Mouse (Mus musculus) lung, embryonic 14.5 days (tissue): Measurements from ENCODE around the gene Commd1. TPM values are rescaled to one million over a fixed set of nuclear protein-coding genes. Genes with fewer than 3 reads are reported as not detected.
A peak's percentile ranks its signal among the peaks of the same experiment; 100 is the strongest.

Experiments used
- ATAC-seq: fragments of 200-750 bp; cut with Nextera tagmentation; 2 replicates; pipeline ENCODE4 v1.8.0; 2017; ENCODE audit warnings: mild to moderate bottlenecking, moderate TSS enrichment, moderate library complexity; ENCODE audit not compliant: insufficient read depth
- DNase-seq: peaks from one replicate; pipeline ENCODE4 v3.0.0-alpha.2; 2015
- H3K27ac ChIP-seq: fragments of 300-500 bp; sonication (generic); 2 replicates; pipeline ENCODE4 v1.5.1; 2014; ENCODE audit warnings: low read depth, mild to moderate bottlenecking, moderate library complexity
- H3K27me3 ChIP-seq: fragments of 300-500 bp; sonication (generic); 2 replicates; pipeline ENCODE4 v1.6.1; 2014; ENCODE audit warnings: low read length, control low read depth; ENCODE audit not compliant: insufficient read depth
- H3K36me3 ChIP-seq: fragments of 300-500 bp; sonication (generic); 2 replicates; pipeline ENCODE4 v1.6.1; 2014; ENCODE audit warnings: control low read depth; ENCODE audit not compliant: insufficient read depth
- H3K4me1 ChIP-seq: fragments of 300-500 bp; sonication (generic); 2 replicates; pipeline ENCODE4 v1.6.1; 2014; ENCODE audit warnings: antibody characterized with exemption, control low read depth; ENCODE audit not compliant: insufficient read depth
- H3K4me2 ChIP-seq: fragments of 300-500 bp; sonication (generic); 2 replicates; pipeline ENCODE4 v1.6.1; 2014; ENCODE audit warnings: mild to moderate bottlenecking
- H3K4me3 ChIP-seq: fragments of 300-500 bp; sonication (generic); 2 replicates; pipeline ENCODE4 v1.5.1; 2014; ENCODE audit warnings: low read depth, low read length
- H3K9ac ChIP-seq: fragments of 300-500 bp; sonication (generic); 2 replicates; pipeline ENCODE4 v1.6.1; 2014
- H3K9me3 ChIP-seq: fragments of 300-500 bp; sonication (generic); 2 replicates; pipeline ENCODE4 v1.6.1; 2016; ENCODE audit warnings: low read depth, low read length, control low read depth
- CTCF ChIP-seq: IDR thresholded peaks from 2 replicates; pipeline ENCODE4 v1.5.1; 2016; ENCODE audit warnings: antibody characterized with exemption, low read depth
- WGBS: fragments of 180-500 bp; shearing (Covaris S2); extraction: QIAGEN DNeasy Blood & Tissue Kit; methylation state at CpG from one replicate; pipeline ENCODE4 v1.1.7; 2014; 5-methylcytosine and 5-hydroxymethylcytosine counted together
- polyA plus RNA-seq: library from polyadenylated mRNA; unstranded; fragments of >200 nt; fragmentation: Nextera tagmentation; extraction: Ambion mirVana; gene quantifications from 2 replicates; pipeline ENCODE4 v1.2.1, GENCODE M21; 2014

Gene Commd1
- 409 and 422 TPM in 2 replicates for polyA plus RNA-seq

DNA sequence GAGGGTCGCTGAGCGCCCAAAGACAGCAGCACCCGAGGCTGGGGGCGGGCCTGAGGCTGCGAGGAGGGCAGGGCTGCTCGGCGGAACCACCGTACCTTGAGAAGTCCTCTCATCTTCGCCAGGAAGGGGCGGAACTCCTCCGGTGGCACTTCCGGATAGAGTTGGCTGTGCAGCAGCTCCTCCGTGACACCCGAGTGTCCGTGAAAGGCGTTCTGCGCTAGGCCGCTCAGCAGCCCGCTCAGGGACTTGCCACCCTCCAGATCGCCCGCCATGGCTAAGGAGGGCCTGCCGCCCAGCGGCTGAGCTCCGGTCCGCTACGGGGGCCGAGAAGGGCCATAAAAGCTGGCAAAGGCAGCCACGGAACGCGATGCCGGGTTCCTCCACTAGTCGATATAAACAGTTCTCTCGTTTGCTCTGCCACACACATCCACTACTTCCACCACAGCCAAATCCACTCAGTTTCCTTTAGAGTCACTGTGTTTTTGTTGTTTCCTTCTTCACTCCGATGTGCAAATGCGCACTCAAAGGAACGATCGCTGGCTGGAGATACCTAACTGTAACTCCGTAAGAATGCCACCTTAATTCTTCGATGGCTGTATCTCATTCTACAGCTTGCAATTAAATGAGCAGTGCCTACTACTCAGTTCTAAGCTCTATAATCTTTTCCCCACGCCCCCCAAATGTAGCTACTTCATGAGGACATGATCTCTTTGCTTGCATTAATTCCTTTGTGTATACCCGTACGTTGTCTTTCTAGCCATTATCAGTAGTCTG lies at the start of gene Commd1, which contains the start of gene Gm28048:
Gene Commd1 (minus strand): TSS at position 399 of the 774 bp plus-strand sequence.
Gene Gm28048 (minus strand): TSS at position 107 of the 774 bp plus-strand sequence.
- peaks cover 12% of the 10 kb centered on the region; the same call in 1 of the 2 replicates for H3K36me3 ChIP-seq
- 0 out of 2 replicates have a peak, but pooled peaks cover 5% of the 10 kb centered on the region for H3K4me1 ChIP-seq
- peak; percentile 72 for TF ChIP-seq CTCF
- WGBS, result 2% methylated on average over 42 of the region's 42 CpGs
- peak within 1 kb of the TSS; percentile 97 for H3K27ac ChIP-seq
- H3K27me3 ChIP-seq, result no peaks in the 10 kb centered on the region
- no peaks in the 10 kb centered on the region for H3K9me3 ChIP-seq
- peak within 1 kb of the TSS; percentile 65 for H3K4me3 ChIP-seq
- ATAC-seq, result peak; percentile 96
- DNase-seq, result peak; percentile 98
- peak within 1 kb of the TSS; percentile 85 for H3K4me2 ChIP-seq
- H3K9ac ChIP-seq, result peak within 1 kb of the TSS; percentile 74

GRCm38 (mm10) chr11:23029399-23029798 lies 47.2 kb upstream of the Commd1 start:
- H3K36me3 ChIP-seq, result no peaks in the 10 kb centered on the region
- H3K4me3 ChIP-seq, result no peak overlapping the region
- H3K4me1 ChIP-seq, result no peaks in the 10 kb centered on the region
- no peaks in the 10 kb centered on the region for H3K27me3 ChIP-seq
- DNase-seq, result no peak
- H3K4me2 ChIP-seq, result no peak overlapping the region
- ATAC-seq, result no peak
- no peak overlapping the region for H3K9ac ChIP-seq
- WGBS, result 67% methylated on average over 6 of the region's 6 CpGs
- no peak for TF ChIP-seq CTCF
- no peak overlapping the region for H3K27ac ChIP-seq
- H3K9me3 ChIP-seq, result no peaks in the 10 kb centered on the region

DNA sequence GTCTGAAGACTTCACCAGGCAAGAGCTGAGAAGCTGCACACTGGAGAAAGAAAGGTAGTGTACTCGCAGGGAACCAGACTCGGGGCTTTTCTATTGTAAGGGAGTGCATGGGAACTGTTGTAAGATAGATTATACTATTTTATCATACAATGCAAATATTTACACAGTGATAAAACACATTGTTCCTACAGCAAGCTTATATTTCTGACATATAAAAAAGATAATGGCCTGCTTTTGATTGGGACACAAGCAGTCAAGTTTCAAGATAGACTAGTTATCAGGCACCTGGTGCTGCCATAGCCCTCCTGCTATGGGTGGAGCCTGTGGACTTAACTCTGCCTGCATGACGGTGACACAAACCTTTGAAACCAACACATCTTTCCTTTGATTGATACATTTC lies 46.8 kb upstream of the Commd1 start:
- no peak overlapping the region for H3K4me3 ChIP-seq
- H3K4me1 ChIP-seq, result no peaks in the 10 kb centered on the region
- no peak overlapping the region for H3K9ac ChIP-seq

DNA sequence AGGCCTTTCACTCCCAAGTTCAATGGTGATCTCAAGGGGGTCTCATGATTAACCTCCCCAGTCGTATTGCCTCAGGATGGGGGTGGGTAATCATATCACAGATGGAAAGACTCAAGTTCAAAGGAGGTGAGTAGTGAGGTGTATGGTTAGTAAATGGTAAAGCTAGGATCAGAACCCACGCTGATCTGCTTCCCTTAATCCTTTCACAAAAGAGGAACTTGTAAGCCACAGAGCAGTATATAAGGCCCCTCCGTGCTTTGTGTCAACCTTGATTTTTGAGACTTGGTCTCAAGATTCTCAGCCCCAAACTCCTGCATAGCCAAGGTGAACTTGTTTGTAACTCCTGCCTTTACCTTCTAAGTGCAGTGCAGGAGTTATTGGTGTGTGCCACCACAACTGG lies 42.0 kb upstream of the Commd1 start:
- ATAC-seq (no peak), DNase-seq (no peak)
- TF ChIP-seq CTCF, result no peak
- Histone ChIP-seq H3K9me3 (no peaks in the 10 kb centered on the region), H3K4me1 (no peaks in the 10 kb centered on the region), H3K4me2 (no peak overlapping the region), H3K27ac (no peak overlapping the region), H3K9ac (no peak overlapping the region), H3K4me3 (no peak overlapping the region), H3K36me3 (no peaks in the 10 kb centered on the region), H3K27me3 (no peaks in the 10 kb centered on the region)
- WGBS, result 77% methylated on average over 3 of the region's 3 CpGs

More for the DNA sequence above, 46.8 kb upstream of the Commd1 start:
- Histone ChIP-seq H3K27me3 (no peaks in the 10 kb centered on the region), H3K36me3 (no peaks in the 10 kb centered on the region), H3K9me3 (no peaks in the 10 kb centered on the region), H3K4me2 (no peak overlapping the region), H3K27ac (no peak overlapping the region)
- TF ChIP-seq CTCF, result no peak
- DNase-seq (no peak), ATAC-seq (no peak)
- WGBS, result 16% methylated on average over 3 of the region's 3 CpGs

- H3K27ac ChIP-seq, result no peak overlapping the region
- H3K4me3 ChIP-seq, result no peak overlapping the region
- H3K27me3 ChIP-seq, result no peaks in the 10 kb centered on the region
- no peak for TF ChIP-seq CTCF
- no peak for ATAC-seq
- H3K4me2 ChIP-seq, result no peak overlapping the region
- no peak for DNase-seq
- WGBS, result 95% methylated on average over 2 of the region's 2 CpGs
- H3K4me1 ChIP-seq, result no peaks in the 10 kb centered on the region
- H3K9ac ChIP-seq, result no peak overlapping the region
- H3K9me3 ChIP-seq, result no peaks in the 10 kb centered on the region
- no peaks in the 10 kb centered on the region for H3K36me3 ChIP-seq
Observed at GRCm38 (mm10) chr11:23023155-23023554, 41.0 kb upstream of the Commd1 start.

DNA sequence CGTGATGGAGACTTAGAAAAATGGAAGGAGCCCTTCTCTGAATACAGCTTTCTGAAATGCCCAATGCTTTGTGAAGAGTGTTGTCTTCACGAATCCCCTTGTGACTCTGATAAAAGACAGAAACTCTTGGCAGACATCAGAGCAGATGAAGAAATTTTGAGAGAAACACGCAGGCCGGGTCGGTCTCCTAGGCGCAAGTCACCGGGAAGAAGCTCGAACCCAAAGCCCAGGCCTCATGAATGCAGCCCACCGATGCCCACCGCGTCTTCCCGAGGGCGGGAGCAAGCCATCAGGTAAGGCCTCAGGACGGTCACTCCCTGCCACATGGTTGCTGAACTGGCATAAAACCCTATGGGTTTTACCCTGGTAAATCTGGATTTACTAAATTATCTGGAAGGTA lies 38.7 kb upstream of the Commd1 start:
- no peaks in the 10 kb centered on the region for H3K4me1 ChIP-seq
- no peaks in the 10 kb centered on the region for H3K36me3 ChIP-seq
- no peak for TF ChIP-seq CTCF
- no peak overlapping the region for H3K27ac ChIP-seq
- H3K27me3 ChIP-seq, result no peaks in the 10 kb centered on the region
- H3K9ac ChIP-seq, result no peak overlapping the region
- no peak for ATAC-seq
- no peak overlapping the region for H3K4me3 ChIP-seq
- DNase-seq, result no peak
- no peaks in the 10 kb centered on the region for H3K9me3 ChIP-seq
- H3K4me2 ChIP-seq, result no peak overlapping the region
- 91% methylated on average over 14 of the region's 14 CpGs for WGBS

DNA sequence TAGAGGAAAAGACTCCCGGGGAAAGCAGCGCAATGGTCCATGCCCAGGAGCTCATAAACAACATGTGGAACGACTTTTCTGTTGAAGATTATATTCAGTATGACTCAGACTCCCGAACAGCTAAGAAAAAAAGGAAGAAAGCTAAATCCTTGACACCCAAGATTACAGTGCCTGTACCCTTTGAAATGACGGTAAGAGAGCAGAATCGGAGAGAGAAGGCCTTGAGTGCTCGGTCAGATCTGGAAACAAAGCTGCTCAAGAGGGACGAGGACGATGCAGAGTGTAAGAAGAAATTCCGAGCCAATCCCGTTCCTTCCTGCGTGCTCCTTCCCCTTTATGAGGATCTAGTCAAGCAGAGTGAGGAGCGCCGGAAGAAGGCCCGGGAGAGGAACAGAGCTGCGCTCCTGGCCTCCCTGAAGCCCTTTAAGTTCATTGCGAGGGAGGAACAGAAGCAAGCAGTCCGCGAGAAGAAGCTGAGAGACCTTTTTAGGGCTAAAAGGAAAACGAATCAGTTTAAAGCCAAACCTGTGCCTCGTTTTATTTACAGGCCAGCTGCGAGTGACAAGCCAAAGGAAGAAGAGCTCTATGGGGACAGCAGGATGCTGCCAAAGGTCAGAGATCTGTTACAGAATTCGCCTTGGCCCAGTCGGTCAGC lies 38.1 kb upstream of the Commd1 start:
- H3K27me3 ChIP-seq, result no peaks in the 10 kb centered on the region
- H3K4me3 ChIP-seq, result no peak overlapping the region
- no peaks in the 10 kb centered on the region for H3K36me3 ChIP-seq

More for the DNA sequence above, 38.1 kb upstream of the Commd1 start:
- TF ChIP-seq CTCF, result no peak
- no peak for DNase-seq
- WGBS, result 63% methylated on average over 24 of the region's 24 CpGs
- ATAC-seq, result no peak
- no peak overlapping the region for H3K27ac ChIP-seq
- H3K4me1 ChIP-seq, result no peaks in the 10 kb centered on the region
- H3K9ac ChIP-seq, result no peak overlapping the region
- no peak overlapping the region for H3K4me2 ChIP-seq
- H3K9me3 ChIP-seq, result no peaks in the 10 kb centered on the region
